Mouse (Mus musculus) CH12.LX (cell line): ENCODE results near the gene Pcsk1n. TPM values are rescaled to one million over a fixed set of nuclear protein-coding genes. Genes with fewer than 3 reads are reported as not detected.

ENCODE experiments used
- DNase-seq: peaks from one replicate; pipeline ENCODE4 v3.0.0-alpha.2; 2013; ENCODE audit errors: extremely low read depth
- H3K27ac ChIP-seq: 2 replicates; pipeline ENCODE4 v1.5.1; 2012; ENCODE audit warnings: low read depth, mild to moderate bottlenecking, control low read depth, moderate library complexity; ENCODE audit not compliant: insufficient read depth
- H3K27me3 ChIP-seq: replicated peaks from 2 replicates; pipeline ENCODE3; 2012; ENCODE audit warnings: inconsistent platforms
- H3K36me3 ChIP-seq, 2 experiments: replicated peaks in 1 of 2; 2 replicates each; pipeline versions ENCODE3 to v1.6.1; 2012; ENCODE audit warnings: inconsistent platforms in 1 of 2, low read length in 1 of 2, mild to moderate bottlenecking in 1 of 2, mixed read lengths in 1 of 2, moderate library complexity in 1 of 2; ENCODE audit not compliant: control insufficient read depth in 1 of 2, insufficient read depth in 1 of 2
- H3K4me1 ChIP-seq, 2 experiments: 2 replicates each; pipeline ENCODE4 v1.6.1; 2012; ENCODE audit warnings: inconsistent platforms in 1 of 2, moderate library complexity in 1 of 2; ENCODE audit not compliant: insufficient read depth in 2 of 2, control insufficient read depth in 1 of 2
- H3K4me2 ChIP-seq: 2 replicates; pipeline ENCODE4 v1.6.1; 2012; ENCODE audit warnings: low read depth, mild to moderate bottlenecking, control low read depth; ENCODE audit not compliant: poor library complexity, insufficient read depth, severe bottlenecking
- H3K4me3 ChIP-seq, 3 experiments: fragments of 150-350 bp in 1 of 3; sonication (generic) in 1 of 3; replicated peaks in 1 of 3; 2 replicates each; pipeline versions ENCODE3 to v1.5.1; 2011 to 2012; ENCODE audit warnings: low read depth in 2 of 3, low read length in 2 of 3, mild to moderate bottlenecking in 2 of 3, moderate library complexity in 2 of 3, control low read depth in 1 of 3, improper control_type of control experiment in 1 of 3, inconsistent platforms in 1 of 3, mixed read lengths in 1 of 3; ENCODE audit not compliant: poor library complexity in 1 of 3
- H3K79me2 ChIP-seq: replicated peaks from 2 replicates; pipeline ENCODE4 v1.6.1; 2012; ENCODE audit warnings: mild to moderate bottlenecking, moderate library complexity; ENCODE audit not compliant: control insufficient read depth, poor library complexity, insufficient read depth, severe bottlenecking; ENCODE audit errors: extremely low read depth
- H3K9ac ChIP-seq: 2 replicates; pipeline ENCODE4 v1.6.1; 2012; ENCODE audit warnings: low read depth, mild to moderate bottlenecking, control low read depth, moderate library complexity; ENCODE audit not compliant: insufficient read depth
- H3K9me3 ChIP-seq: replicated peaks from 2 replicates; pipeline ENCODE3; 2012; ENCODE audit warnings: low read length, inconsistent platforms, mixed read lengths
- BHLHE40 ChIP-seq: IDR thresholded peaks from 2 replicates; pipeline ENCODE4 v1.6.1; 2011; ENCODE audit warnings: mild to moderate bottlenecking, low read depth, low read length, improper control_type of control experiment
- CHD1 ChIP-seq: IDR thresholded peaks from 2 replicates; pipeline ENCODE4 v1.6.1; 2012; ENCODE audit warnings: low read depth, low read length, improper control_type of control experiment, inconsistent platforms
- CHD2 ChIP-seq: IDR thresholded peaks from 2 replicates; pipeline ENCODE4 v1.6.1; 2011; ENCODE audit warnings: low read length, improper control_type of control experiment
- CTCF ChIP-seq, 2 experiments: IDR thresholded peaks in 1 of 2; conservative IDR thresholded peaks in 1 of 2; 2 replicates each; pipeline ENCODE4 v1.5.1; 2011 to 2012; ENCODE audit warnings: low read depth in 2 of 2, low read length in 2 of 2, improper control_type of control experiment in 1 of 2, inconsistent platforms in 1 of 2, mild to moderate bottlenecking in 1 of 2, moderate library complexity in 1 of 2
- ELF1 ChIP-seq: IDR thresholded peaks from 2 replicates; pipeline ENCODE4 v1.6.1; 2014; ENCODE audit warnings: low read depth, mild to moderate bottlenecking, inconsistent platforms, low read length, improper control_type of control experiment
- EP300 ChIP-seq: IDR thresholded peaks from 2 replicates; pipeline ENCODE4 v1.6.1; 2011; ENCODE audit warnings: low read length, improper control_type of control experiment
- ETS1 ChIP-seq: conservative IDR thresholded peaks from 2 replicates; pipeline ENCODE4 v1.6.1; 2012; ENCODE audit warnings: low read depth, mild to moderate bottlenecking, inconsistent platforms, low read length, improper control_type of control experiment, moderate library complexity
- GABPA ChIP-seq: IDR thresholded peaks from 2 replicates; pipeline ENCODE4 v1.6.1; 2012; ENCODE audit warnings: low read depth, low read length, improper control_type of control experiment, inconsistent platforms; ENCODE audit not compliant: insufficient replicate concordance
- HCFC1 ChIP-seq: IDR thresholded peaks from 2 replicates; pipeline ENCODE4 v1.6.1; 2012; ENCODE audit warnings: low read depth, mild to moderate bottlenecking, inconsistent platforms, low read length, improper control_type of control experiment
- IRF4 ChIP-seq: IDR thresholded peaks from 2 replicates; pipeline ENCODE4 v1.6.1; 2014; ENCODE audit warnings: low read depth, mild to moderate bottlenecking, inconsistent platforms, low read length, improper control_type of control experiment
- JUN ChIP-seq: IDR thresholded peaks from 2 replicates; pipeline ENCODE4 v1.6.1; 2011; ENCODE audit warnings: low read depth, mild to moderate bottlenecking, low read length, improper control_type of control experiment, moderate library complexity; ENCODE audit not compliant: insufficient read depth
- JUND ChIP-seq: conservative IDR thresholded peaks from 2 replicates; pipeline ENCODE4 v1.6.1; 2011; ENCODE audit warnings: low read depth, low read length, improper control_type of control experiment
- KAT2A ChIP-seq: IDR thresholded peaks from 2 replicates; pipeline ENCODE4 v1.6.1; 2012; ENCODE audit warnings: low read length, improper control_type of control experiment, inconsistent platforms; ENCODE audit not compliant: insufficient replicate concordance
- MAFK ChIP-seq: IDR thresholded peaks from 2 replicates; pipeline ENCODE4 v1.6.1; 2011; ENCODE audit warnings: low read length, improper control_type of control experiment; ENCODE audit not compliant: insufficient replicate concordance
- MAX ChIP-seq: IDR thresholded peaks from 2 replicates; pipeline ENCODE4 v1.6.1; 2011; ENCODE audit warnings: low read length, improper control_type of control experiment
- MAZ ChIP-seq: IDR thresholded peaks from 2 replicates; pipeline ENCODE4 v1.6.1; 2012; ENCODE audit warnings: low read depth, mild to moderate bottlenecking, inconsistent platforms, low read length, improper control_type of control experiment, moderate library complexity
- MEF2A ChIP-seq: IDR thresholded peaks from 2 replicates; pipeline ENCODE4 v1.6.1; 2014; ENCODE audit warnings: low read depth, mild to moderate bottlenecking, inconsistent platforms, low read length, improper control_type of control experiment, borderline replicate concordance
- MXI1 ChIP-seq: IDR thresholded peaks from 2 replicates; pipeline ENCODE4 v1.6.1; 2011; ENCODE audit warnings: mild to moderate bottlenecking, low read depth, low read length, improper control_type of control experiment
- MYC ChIP-seq: IDR thresholded peaks from 2 replicates; pipeline ENCODE4 v1.6.1; 2011; ENCODE audit warnings: low read depth, mild to moderate bottlenecking, improper control_type of control experiment, low read length
- NELFE ChIP-seq: IDR thresholded peaks from 2 replicates; pipeline ENCODE4 v1.6.1; 2011; ENCODE audit warnings: low read depth, low read length, improper control_type of control experiment
- NRF1 ChIP-seq: IDR thresholded peaks from 2 replicates; pipeline ENCODE4 v1.6.1; 2014; ENCODE audit warnings: low read depth, mild to moderate bottlenecking, inconsistent platforms, low read length, improper control_type of control experiment, moderate library complexity
- PAX5 ChIP-seq: IDR thresholded peaks from 2 replicates; pipeline ENCODE4 v1.6.1; 2012; ENCODE audit warnings: low read length, inconsistent platforms, mixed read lengths
- POLR2A ChIP-seq: IDR thresholded peaks from 2 replicates; pipeline ENCODE4 v1.6.1; 2011; ENCODE audit warnings: low read depth, mild to moderate bottlenecking, improper control_type of control experiment, low read length
- POLR2AphosphoS2 ChIP-seq: IDR thresholded peaks from 2 replicates; pipeline ENCODE4 v1.6.1; 2011; ENCODE audit warnings: low read depth, low read length, improper control_type of control experiment
- RAD21 ChIP-seq: IDR thresholded peaks from 2 replicates; pipeline ENCODE4 v1.6.1; 2011; ENCODE audit warnings: low read depth, mild to moderate bottlenecking, low read length, improper control_type of control experiment, moderate library complexity
- RCOR1 ChIP-seq: conservative IDR thresholded peaks from 2 replicates; pipeline ENCODE4 v1.6.1; 2012; ENCODE audit warnings: low read depth, mild to moderate bottlenecking, inconsistent platforms, low read length, improper control_type of control experiment
- SIN3A ChIP-seq: IDR thresholded peaks from 2 replicates; pipeline ENCODE4 v1.6.1; 2012; ENCODE audit warnings: low read length, improper control_type of control experiment, inconsistent platforms
- SMC3 ChIP-seq: IDR thresholded peaks from 2 replicates; pipeline ENCODE4 v1.6.1; 2011; ENCODE audit warnings: low read depth, low read length, improper control_type of control experiment
- TCF12 ChIP-seq: IDR thresholded peaks from 2 replicates; pipeline ENCODE4 v1.6.1; 2014; ENCODE audit warnings: low read depth, mild to moderate bottlenecking, inconsistent platforms, low read length, improper control_type of control experiment
- UBTF ChIP-seq: IDR thresholded peaks from 2 replicates; pipeline ENCODE4 v1.6.1; 2012; ENCODE audit warnings: low read depth, mild to moderate bottlenecking, inconsistent platforms, low read length, improper control_type of control experiment, moderate library complexity
- USF1 ChIP-seq: IDR thresholded peaks from 2 replicates; pipeline ENCODE4 v1.6.1; 2014; ENCODE audit warnings: low read depth, mild to moderate bottlenecking, inconsistent platforms, low read length, improper control_type of control experiment
- USF2 ChIP-seq: conservative IDR thresholded peaks from 2 replicates; pipeline ENCODE4 v1.6.1; 2011; ENCODE audit warnings: low read depth, low read length, improper control_type of control experiment
- ZC3H11A ChIP-seq: IDR thresholded peaks from 2 replicates; pipeline ENCODE4 v1.6.1; 2012; ENCODE audit warnings: low read depth, mild to moderate bottlenecking, inconsistent platforms, low read length, improper control_type of control experiment
- ZKSCAN1 ChIP-seq: IDR thresholded peaks from 2 replicates; pipeline ENCODE4 v1.6.1; 2012; ENCODE audit warnings: low read depth, inconsistent platforms, low read length, improper control_type of control experiment, borderline replicate concordance
- ZMIZ1 ChIP-seq: IDR thresholded peaks from 2 replicates; pipeline ENCODE4 v1.6.1; 2012; ENCODE audit warnings: low read depth, mild to moderate bottlenecking, inconsistent platforms, low read length, improper control_type of control experiment
- ZNF384 ChIP-seq: IDR thresholded peaks from 2 replicates; pipeline ENCODE4 v1.6.1; 2012; ENCODE audit warnings: low read depth, low read length, improper control_type of control experiment, inconsistent platforms
- dilution Hi-C: fragments of 300-500 bp; cut with MboI; formaldehyde crosslinking; loops from 2 replicates; pipeline ENCODE4 v1.14.3; 2020; ENCODE audit warnings: low sequenced_read_pairs; ENCODE audit not compliant: extremely low pct_unique_long_range_greater_than_20kb, extremely low pct_ligation_motif_present
- in situ Hi-C: fragments of 300-500 bp; cut with MboI; formaldehyde crosslinking; loops from 3 replicates; pipeline ENCODE4 v1.14.3; 2019; ENCODE audit warnings: low sequenced_read_pairs, low pct_ligation_motif_present, low pct_unique_long_range_greater_than_20kb, mixed read lengths
- polyA plus RNA-seq: library from polyadenylated mRNA; unstranded; fragments of >175 nt; gene quantifications from 2 replicates; pipeline ENCODE4 v1.2.1, GENCODE M21; 2012; ENCODE audit warnings: low read depth; ENCODE audit not compliant: insufficient read length
- total RNA-seq, 2 experiments: library from RNA; depleted of rRNA; stranded (reverse); fragments of 300-350 nt in 1 of 2; fragments of >200 nt in 1 of 2; gene quantifications; 2 replicates each; pipeline ENCODE4 v1.2.3; 2012 to 2014

The Pcsk1n gene
- total and polyA plus RNA-seq, 3 experiments: not detected

GRCm38 (mm10) chrX:7883841-7884567 lies 35.6 kb upstream of the Pcsk1n start, which contains the start of gene Slc35a2:
Slc35a2 (plus strand) TSS chrX:7884028.
- dilution Hi-C loops (no loop called here), in situ Hi-C loops (no loop called here)
- H3K27me3 ChIP-seq: no peaks in the 10 kb centered on the region
- H3K4me1 ChIP-seq: peaks cover 4 to 12% of the 10 kb centered on the region in 2 experiments; a peak in 2 of 4 replicates
- 0 out of 2 replicates have a peak, but pooled peaks have one; percentile 26 for TF ChIP-seq ETS1
- TF ChIP-seq EP300: no peak
- peak; percentile 65; the same call in 1 of the 2 replicates for TF ChIP-seq CHD2
- peak; percentile 78 for TF ChIP-seq BHLHE40
- no peak for TF ChIP-seq NRF1
- peak; percentile 84 for TF ChIP-seq ELF1
- no peak for TF ChIP-seq MYC
- TF ChIP-seq MAX: no peak
- peak; percentile 82 for TF ChIP-seq ZMIZ1
- TF ChIP-seq ZNF384: no peak
- TF ChIP-seq CTCF (conservative IDR thresholded peaks at IDR 0.05 in 1 of 2, IDR thresholded peaks at IDR 0.05 in 1 of 2; ENCODE audit: low read depth in 2 of 2, low read length in 2 of 2): peak in 1 of 2 experiments; percentile 26; a peak in 1 of 4 replicates
- TF ChIP-seq PAX5: no peak
- peak; percentile 67 for TF ChIP-seq POLR2A
- TF ChIP-seq KAT2A: no peak
- TF ChIP-seq ZKSCAN1: no peak
- peak; percentile 99 for TF ChIP-seq POLR2AphosphoS2
- TF ChIP-seq GABPA: no peak
- TF ChIP-seq CHD1: no peak
- no peak for TF ChIP-seq ZC3H11A
- no peak for TF ChIP-seq JUN
- 0 out of 2 replicates have a peak, but pooled peaks have one; percentile 42 for TF ChIP-seq MXI1
- peak; percentile 16 for TF ChIP-seq TCF12
- TF ChIP-seq USF2: no peak
- TF ChIP-seq HCFC1: peak; percentile 61
- no peak; the same call in 1 of the 2 replicates for TF ChIP-seq NELFE
- TF ChIP-seq JUND: no peak
- peak; percentile 46; the same call in 1 of the 2 replicates for TF ChIP-seq MAZ
- no peak; the same call in 1 of the 2 replicates for TF ChIP-seq RAD21
- TF ChIP-seq RCOR1: no peak
- TF ChIP-seq MEF2A: no peak; the same call in none of the 2 replicates
- TF ChIP-seq IRF4: 0 out of 2 replicates have a peak, but pooled peaks have one; percentile 9
- TF ChIP-seq UBTF: no peak
- peak; percentile 65 for TF ChIP-seq SIN3A
- TF ChIP-seq USF1: no peak
- TF ChIP-seq SMC3: no peak
- no peak for TF ChIP-seq MAFK
- H3K79me2 ChIP-seq: peaks cover 32% of the 10 kb centered on the region
- H3K9ac ChIP-seq: peak within 1 kb of the TSS; percentile 78
- peak within 1 kb of the TSS; percentile 67 to 98 (median 69) for H3K4me3 ChIP-seq
- H3K27ac ChIP-seq: peak within 1 kb of the TSS; percentile 87
- H3K36me3 ChIP-seq: peaks cover 34 to 44% of the 10 kb centered on the region in 2 experiments
- no peaks in the 10 kb centered on the region for H3K9me3 ChIP-seq
- peak; percentile 88 for DNase-seq
- H3K4me2 ChIP-seq: peak within 1 kb of the TSS; percentile 78
